Mouse (Mus musculus) liver, postnatal 0 days (tissue): ENCODE data around the gene Cd38.

Experiments
- CTCF ChIP-seq: sonication (generic); IDR thresholded peaks from 2 replicates; pipeline ENCODE4 v1.5.1; 2016; ENCODE audit warnings: antibody characterized with exemption, low read depth
- EP300 ChIP-seq: IDR thresholded peaks from 2 replicates; pipeline ENCODE4 v1.6.1; 2016; ENCODE audit warnings: antibody characterized with exemption, low read depth, mild to moderate bottlenecking

DNA sequence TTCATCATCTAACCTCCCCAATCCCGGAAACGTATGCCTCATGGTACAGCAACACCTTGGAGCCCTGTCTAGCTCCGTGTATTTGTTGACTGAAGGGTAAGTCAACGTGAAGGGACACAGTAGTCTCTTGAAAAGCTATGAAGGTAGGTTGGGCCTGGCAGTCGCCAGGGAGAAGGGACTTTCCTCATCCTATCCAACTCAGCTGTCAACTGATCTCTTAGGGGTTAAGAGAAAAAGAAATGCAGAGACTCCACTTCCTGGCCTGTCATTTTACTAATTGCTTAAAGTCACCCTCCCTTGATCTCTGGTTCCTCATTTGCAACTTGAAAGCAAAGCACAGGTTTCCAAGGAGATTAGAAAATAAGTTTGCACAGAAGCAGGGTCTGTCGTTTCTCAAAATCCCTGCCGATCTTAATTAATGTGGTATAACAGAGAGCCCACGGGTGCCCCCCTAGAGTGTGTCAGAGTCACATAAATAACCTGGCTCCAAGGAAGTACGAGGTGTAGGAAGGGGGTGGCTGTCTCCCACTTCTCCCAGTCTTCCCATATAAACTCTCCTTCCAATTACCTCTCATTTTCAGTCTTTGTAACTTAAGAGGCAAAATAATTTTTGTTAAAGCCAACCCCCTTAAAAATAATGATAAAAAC, 79.1 kb downstream of the Cd38 start:
- TF ChIP-seq EP300 = no peak
- no peak for TF ChIP-seq CTCF
